Mouse (Mus musculus) liver, postnatal 0 days (tissue): Measurements from ENCODE around the gene Scn9a.

Experiments
- CTCF ChIP-seq: sonication (generic); IDR thresholded peaks from 2 replicates; pipeline ENCODE4 v1.5.1; 2016; ENCODE audit warnings: antibody characterized with exemption, low read depth
- EP300 ChIP-seq: IDR thresholded peaks from 2 replicates; pipeline ENCODE4 v1.6.1; 2016; ENCODE audit warnings: antibody characterized with exemption, low read depth, mild to moderate bottlenecking

GRCm38 (mm10) chr2:66511424-66511823, 123.3 kb downstream of the Scn9a start:
- TF ChIP-seq CTCF (no peak), EP300 (no peak)
